Mouse (Mus musculus) kidney, postnatal 10 days (tissue): ENCODE results near the gene Filip1l.
A peak's percentile ranks its signal among the peaks of the same experiment; 100 is the strongest.
"Not testable (repeated sequence)": the region's sequence is repeated elsewhere in the genome, so short reads cannot be mapped to it uniquely, and the experiment has no call there.

Source experiments
- DNase-seq: peaks from one replicate; pipeline ENCODE4 v3.0.0; 2021; ENCODE audit warnings: mixed read lengths

The Filip1l gene

GRCm38 (mm10) chr16:57353932-57354331 is 1.0 kb downstream of the Filip1l start:
- DNase-seq: no peak

GRCm38 (mm10) chr16:57356454-57356853 is 3.6 kb downstream of the Filip1l start:
- no peak for DNase-seq

- DNase-seq: no peak
Measured at GRCm38 (mm10) chr16:57357011-57357410, 4.1 kb downstream of the Filip1l start.

- DNase-seq: no peak
Measured at GRCm38 (mm10) chr16:57359251-57359650, 6.4 kb downstream of the Filip1l start.

- no peak for DNase-seq
Measured at GRCm38 (mm10) chr16:57360785-57361184, 7.9 kb downstream of the Filip1l start.

- DNase-seq: peak; percentile 69
Measured at GRCm38 (mm10) chr16:57362679-57363401, 9.9 kb downstream of the Filip1l start.

GRCm38 (mm10) chr16:57364498-57364897 is 11.6 kb downstream of the Filip1l start:
- no peak for DNase-seq

GRCm38 (mm10) chr16:57366141-57366540 is 13.2 kb downstream of the Filip1l start:
- DNase-seq: no peak

- no peak for DNase-seq
Measured at GRCm38 (mm10) chr16:57366941-57367694, 14.2 kb downstream of the Filip1l start.

- peak; percentile 56 for DNase-seq
Measured at GRCm38 (mm10) chr16:57369846-57370496, 17.1 kb downstream of the Filip1l start.

GRCm38 (mm10) chr16:57372156-57372555 is 19.3 kb downstream of the Filip1l start:
- DNase-seq: no peak

GRCm38 (mm10) chr16:57375248-57375837 is 22.4 kb downstream of the Filip1l start:
- DNase-seq: no peak

- DNase-seq: no peak
Measured at GRCm38 (mm10) chr16:57378631-57379330, 25.9 kb downstream of the Filip1l start.

GRCm38 (mm10) chr16:57383266-57383971 is 30.5 kb downstream of the Filip1l start:
- DNase-seq: no peak

GRCm38 (mm10) chr16:57384274-57384673 is 31.4 kb downstream of the Filip1l start:
- DNase-seq: no peak

- no peak for DNase-seq
Measured at GRCm38 (mm10) chr16:57389566-57390251, 36.8 kb downstream of the Filip1l start.

GRCm38 (mm10) chr16:57391171-57391570 is 38.3 kb downstream of the Filip1l start:
- DNase-seq: not testable (repeated sequence)

GRCm38 (mm10) chr16:57392461-57392860 is 39.6 kb downstream of the Filip1l start:
- no peak for DNase-seq

GRCm38 (mm10) chr16:57393161-57393560 is 40.3 kb downstream of the Filip1l start:
- DNase-seq: peak; percentile 65

- no peak for DNase-seq
Measured at GRCm38 (mm10) chr16:57396249-57396648, 43.4 kb downstream of the Filip1l start.

GRCm38 (mm10) chr16:57397845-57398244 is 45.0 kb downstream of the Filip1l start:
- no peak for DNase-seq
